Mouse (Mus musculus) mouse embryonic stem cell (cell line): ENCODE results near the gene Asxl2.
"Not testable (repeated sequence)": the region's sequence is repeated elsewhere in the genome, so short reads cannot be mapped to it uniquely, and the experiment has no call there.

ENCODE experiments used
- in situ Hi-C, 2 experiments: fragments of 300-500 bp; cut with MboI; formaldehyde crosslinking; loops; 1 replicate in 1 of 2; 3 replicates in 1 of 2; pipeline ENCODE4 v1.14.3; 2019 to 2020; ENCODE audit warnings: low sequenced_read_pairs in 2 of 2, low pct_unique_long_range_greater_than_20kb in 1 of 2, mixed read lengths in 1 of 2; ENCODE audit not compliant: unreplicated experiment in 1 of 2

Asxl2 gene

GRCm38 (mm10) chr12:3426530-3427034 is at the start of gene Asxl2:
Gene Asxl2, plus strand, starts transcription at chr12:3426857.
- in situ Hi-C loops: no loop called here

GRCm38 (mm10) chr12:3377190-3377589 is 49.5 kb upstream of the Asxl2 start:
- in situ Hi-C loops: no loop called here

GRCm38 (mm10) chr12:3377755-3378154 is 48.9 kb upstream of the Asxl2 start:
- in situ Hi-C loops: no loop called here

GRCm38 (mm10) chr12:3384860-3385259 is 41.8 kb upstream of the Asxl2 start:
- in situ Hi-C loops: no loop called here

DNA sequence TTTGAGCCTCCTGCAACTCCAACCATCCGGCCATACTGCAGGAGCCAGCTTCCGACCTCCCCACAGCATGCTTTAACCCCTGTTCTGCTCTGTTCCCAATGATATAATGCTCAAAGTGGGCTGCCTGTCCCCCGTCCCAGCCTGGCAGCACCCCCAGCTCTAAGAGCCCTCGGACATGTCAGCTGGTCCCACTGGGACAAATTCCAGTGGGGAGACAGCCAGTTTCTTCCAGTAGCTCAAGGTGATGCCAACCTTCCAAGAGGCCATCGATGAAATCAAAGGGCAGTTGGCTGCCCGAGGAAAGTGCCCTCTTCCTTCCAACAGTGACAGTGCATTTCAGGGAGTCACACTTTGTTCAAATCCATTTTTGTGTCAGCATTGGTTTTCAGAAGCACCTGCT is 41.4 kb upstream of the Asxl2 start:
- in situ Hi-C loops: no loop called here

- in situ Hi-C loops: no loop called here
These were observed 40.7 kb upstream of the Asxl2 start for GRCm38 (mm10) chr12:3385940-3386339.

DNA sequence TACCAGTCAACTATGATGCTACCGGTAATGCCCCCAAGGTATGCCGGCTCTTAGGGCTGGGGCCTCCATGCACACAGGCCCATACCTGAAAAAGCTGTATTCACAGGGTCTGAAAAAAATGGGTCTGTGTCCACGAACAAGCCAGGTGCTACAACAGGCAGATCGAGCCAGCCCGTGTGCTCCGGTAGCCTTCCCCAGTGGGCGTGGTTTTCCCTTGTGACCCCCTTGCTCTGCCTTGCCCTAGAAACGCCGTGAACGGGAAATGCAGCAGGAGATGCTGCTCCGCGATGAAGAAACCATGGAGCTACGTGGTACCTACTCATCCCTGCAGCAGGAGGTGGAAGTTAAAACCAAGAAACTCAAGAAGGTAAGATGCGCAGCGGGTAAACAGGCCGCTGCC is 38.8 kb upstream of the Asxl2 start:
- in situ Hi-C loops: no loop called here

DNA sequence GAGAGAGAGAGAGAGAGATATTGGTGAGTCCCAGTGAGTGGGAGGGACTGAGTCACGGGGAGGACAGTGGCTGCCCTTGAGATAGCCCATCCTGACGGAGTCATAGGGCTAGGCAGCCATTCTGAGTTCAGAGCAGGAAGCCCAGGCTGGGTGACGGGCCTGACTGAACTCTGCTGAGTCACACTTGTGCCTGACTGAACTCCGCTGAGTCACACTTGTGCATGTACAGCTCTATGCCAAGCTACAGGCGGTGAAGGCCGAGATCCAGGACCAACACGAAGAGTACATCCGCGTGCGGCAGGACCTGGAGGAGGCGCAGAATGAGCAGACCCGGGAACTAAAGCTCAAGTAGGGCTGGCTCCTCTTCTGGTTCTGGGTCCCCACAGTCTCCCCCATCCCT is 37.3 kb upstream of the Asxl2 start:
- in situ Hi-C loops: no loop called here

GRCm38 (mm10) chr12:3390071-3390470 is 36.6 kb upstream of the Asxl2 start:
- in situ Hi-C loops: no loop called here

GRCm38 (mm10) chr12:3390577-3391262 is 35.9 kb upstream of the Asxl2 start:
- in situ Hi-C loops: no loop called here

GRCm38 (mm10) chr12:3391276-3391675 is 35.4 kb upstream of the Asxl2 start:
- in situ Hi-C loops: no loop called here

DNA sequence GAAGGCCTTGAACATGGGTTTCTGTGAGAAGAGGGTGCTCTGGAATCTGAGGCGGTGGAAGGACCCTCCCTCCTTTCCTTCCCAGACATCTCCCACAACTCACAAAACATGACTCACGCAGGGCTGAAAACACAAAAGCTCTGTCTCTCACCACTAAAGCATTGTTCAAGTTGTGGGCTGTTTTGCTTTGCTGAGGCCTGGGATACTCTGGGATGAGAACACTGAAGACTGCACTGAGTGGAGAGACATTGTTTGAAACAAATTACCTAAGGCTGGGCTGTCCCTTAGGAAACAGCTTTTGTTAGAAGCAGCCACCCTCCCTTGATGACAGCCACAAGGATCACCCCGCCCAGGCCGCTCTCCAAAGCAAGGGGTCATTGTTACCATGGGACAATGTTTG is 33.5 kb upstream of the Asxl2 start:
- in situ Hi-C loops: no loop called here

DNA sequence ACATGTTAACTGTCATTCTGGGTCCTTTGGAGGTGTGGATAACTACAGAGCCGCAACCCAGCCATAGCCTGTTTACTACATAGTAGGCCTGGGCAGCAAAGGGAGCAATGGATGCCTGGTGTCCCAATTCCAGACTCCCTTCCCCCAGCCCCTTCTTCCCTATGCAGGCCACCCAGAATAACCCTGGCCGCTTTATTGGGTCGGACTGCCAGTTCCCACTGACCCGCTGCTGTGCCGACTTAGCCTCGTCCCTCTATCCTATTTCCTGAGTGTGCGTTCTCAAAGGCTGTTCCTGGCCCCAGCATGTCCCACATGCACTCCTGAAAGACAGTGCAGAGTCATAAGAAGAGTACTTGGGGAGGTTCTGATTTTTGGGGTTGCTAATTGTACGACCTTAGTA is 29.7 kb upstream of the Asxl2 start:
- in situ Hi-C loops: no loop called here

DNA sequence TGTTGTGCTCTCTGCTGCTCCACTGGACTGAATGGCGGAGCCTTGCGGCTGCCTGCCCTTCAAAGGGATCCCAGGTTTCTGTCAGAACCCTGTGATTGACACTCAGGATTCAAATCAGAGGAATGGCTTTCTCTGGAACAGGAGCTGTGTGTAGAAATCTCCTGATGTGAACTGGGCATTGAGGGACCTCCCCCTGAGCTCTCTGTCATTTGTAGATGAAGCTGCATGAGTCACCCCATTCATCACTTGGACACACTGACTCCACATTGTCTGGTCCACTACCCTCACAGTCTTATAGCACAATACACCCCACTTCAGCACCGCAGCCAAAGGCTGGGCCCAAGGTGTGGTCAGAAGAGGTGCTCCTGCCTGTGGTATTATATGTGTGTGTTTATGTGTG is 21.0 kb upstream of the Asxl2 start:
- in situ Hi-C loops: not testable (repeated sequence)

DNA sequence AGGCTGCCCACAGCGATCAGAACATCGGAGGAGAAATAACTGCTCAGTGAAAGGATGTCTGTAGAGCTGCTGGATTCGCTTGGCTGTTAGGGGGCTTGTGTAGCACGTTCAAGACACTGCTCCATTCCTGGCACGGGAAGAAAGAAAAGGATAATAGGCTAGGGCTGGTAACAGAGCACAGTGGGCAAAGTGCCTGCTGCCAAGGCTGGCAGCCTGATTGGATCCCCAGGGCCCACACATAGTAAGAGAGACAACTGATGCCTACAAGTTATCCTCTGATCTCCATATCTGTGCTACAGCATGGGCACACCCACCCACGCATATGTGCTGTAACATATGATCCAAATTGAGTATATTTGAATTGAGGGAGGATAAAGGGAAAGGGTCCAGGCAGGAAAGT is 20.1 kb upstream of the Asxl2 start:
- in situ Hi-C loops: no loop called here

DNA sequence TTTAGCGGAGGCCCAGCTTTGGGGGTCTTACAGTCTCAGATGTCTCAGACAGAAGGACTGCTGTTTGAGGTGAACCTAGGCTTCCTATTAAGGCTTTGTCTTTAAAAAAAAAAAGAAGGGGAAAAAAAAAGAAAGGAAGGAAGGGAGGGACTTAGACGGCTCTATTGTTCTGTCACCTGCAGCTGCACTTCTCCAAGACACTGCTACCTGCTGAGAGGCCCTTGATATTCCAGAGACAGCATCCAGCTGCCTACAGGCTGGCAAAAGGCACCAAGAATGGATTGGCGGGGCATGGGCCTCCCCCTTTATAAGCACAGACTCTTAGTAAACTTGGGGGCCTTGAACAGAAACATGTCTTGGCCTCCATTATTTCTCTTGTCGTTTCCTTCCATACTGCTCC is 11.7 kb upstream of the Asxl2 start:
- in situ Hi-C loops: no loop called here

- in situ Hi-C loops: no loop called here
These were observed 7.9 kb upstream of the Asxl2 start for GRCm38 (mm10) chr12:3418761-3419160.

DNA sequence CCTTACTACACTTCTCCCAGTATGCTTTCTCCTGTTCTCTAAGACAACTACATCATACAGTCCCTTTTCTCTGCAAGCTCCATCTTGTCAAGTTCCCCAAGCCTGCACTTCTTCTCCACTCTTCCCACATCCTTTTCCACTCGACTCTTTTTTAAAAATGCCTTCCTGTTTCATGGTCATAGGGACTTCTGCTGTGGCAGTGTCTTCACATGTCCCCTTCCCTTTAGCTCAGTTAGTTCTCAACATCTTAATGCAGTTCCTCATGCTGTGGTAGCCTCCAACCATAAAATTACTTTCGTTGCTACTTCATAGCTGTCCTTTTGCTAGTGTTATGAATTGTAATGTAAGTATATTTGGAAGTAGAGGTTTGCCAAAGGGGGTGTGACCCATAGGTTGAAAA is 6.1 kb upstream of the Asxl2 start:
- in situ Hi-C loops: no loop called here

GRCm38 (mm10) chr12:3422786-3423185 is 3.9 kb upstream of the Asxl2 start:
- in situ Hi-C loops: no loop called here

DNA sequence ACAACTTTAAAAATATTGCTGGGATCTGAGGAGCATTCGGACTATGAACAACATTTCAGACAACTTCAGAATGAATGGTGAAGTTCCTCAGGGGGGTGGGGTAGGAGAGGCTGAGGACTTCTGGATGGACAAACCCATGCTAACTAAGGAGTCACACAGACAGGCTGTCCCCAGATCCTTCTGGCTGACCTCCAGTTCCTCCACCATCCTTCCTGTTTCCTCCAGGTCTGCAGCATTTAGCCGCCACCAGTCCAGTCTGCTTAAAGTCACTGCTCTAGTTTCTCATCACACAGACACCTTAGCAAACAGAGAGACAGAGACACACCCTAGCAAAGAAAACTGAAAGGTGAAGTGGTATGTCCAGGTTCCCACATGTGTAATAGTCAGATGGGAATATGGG is 2.5 kb upstream of the Asxl2 start:
- in situ Hi-C loops: no loop called here
